Mouse (Mus musculus) megakaryocyte, embryonic 14.5 days (primary cell): Measurements from ENCODE around the gene Tcp1.
"Not testable (repeated sequence)": the region's sequence is repeated elsewhere in the genome, so short reads cannot be mapped to it uniquely, and the experiment has no call there.

ENCODE experiments used
- FLI1 ChIP-seq: IDR thresholded peaks from 2 replicates; pipeline ENCODE4 v1.6.1; 2012; ENCODE audit warnings: low read length, inconsistent platforms, mixed read lengths
- GATA1 ChIP-seq: IDR thresholded peaks from 3 replicates; pipeline ENCODE4 v1.6.1; 2012; ENCODE audit warnings: mixed read lengths, low read length, inconsistent platforms, borderline replicate concordance

DNA sequence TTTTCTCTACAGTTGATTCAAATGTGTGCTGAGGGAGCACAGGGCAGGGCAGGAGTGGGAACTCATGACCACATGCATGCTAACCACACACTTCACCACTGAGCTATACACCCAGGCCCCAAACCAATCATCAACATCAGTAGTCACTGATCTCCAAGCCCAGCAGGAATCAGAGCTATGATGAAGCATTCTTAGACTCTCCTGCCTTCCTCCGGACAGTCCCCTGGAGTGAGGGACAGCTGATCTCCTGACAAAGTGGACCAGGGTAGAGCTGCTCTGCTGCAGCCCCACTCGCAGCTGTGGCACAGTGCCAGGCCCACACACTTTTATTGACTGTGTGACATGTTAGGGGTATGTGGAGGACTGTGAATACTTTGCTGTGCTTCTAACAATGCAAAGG is 43.9 kb downstream of the Tcp1 start:
- TF ChIP-seq GATA1, FLI1: not testable (repeated sequence)
